Mouse (Mus musculus) thymus, adult 2 months (tissue): Measurements from ENCODE around the gene Calhm3. TPM values are rescaled to one million over a fixed set of nuclear protein-coding genes. Genes with fewer than 3 reads are reported as not detected.
A peak's percentile ranks its signal among the peaks of the same experiment; 100 is the strongest.

ENCODE experiments used
- DNase-seq: peaks from one replicate; pipeline ENCODE4 v3.0.0; 2021
- H3K27ac ChIP-seq: fragments of 200-500 bp; 2 replicates; pipeline ENCODE4 v1.5.1; 2012; ENCODE audit warnings: low read length, control low read depth; ENCODE audit not compliant: control insufficient read depth, insufficient read depth
- H3K27me3 ChIP-seq: fragments of 200-500 bp; 2 replicates; pipeline ENCODE4 v1.6.1; 2012; ENCODE audit warnings: mild to moderate bottlenecking, low read length, moderate library complexity, mixed read lengths; ENCODE audit not compliant: control insufficient read depth, insufficient read depth
- H3K36me3 ChIP-seq: fragments of 200-500 bp; 2 replicates; pipeline ENCODE4 v1.6.1; 2012; ENCODE audit warnings: mild to moderate bottlenecking, low read length, moderate library complexity; ENCODE audit not compliant: control insufficient read depth, insufficient read depth
- H3K4me1 ChIP-seq: fragments of 200-500 bp; replicated peaks from 2 replicates; pipeline ENCODE4 v1.6.1; 2012; ENCODE audit warnings: low read length; ENCODE audit not compliant: control insufficient read depth, insufficient read depth
- H3K4me3 ChIP-seq: fragments of 200-500 bp; 2 replicates; pipeline ENCODE4 v1.5.1; 2012; ENCODE audit warnings: mild to moderate bottlenecking, low read length, control low read depth, moderate library complexity; ENCODE audit not compliant: control insufficient read depth, insufficient read depth
- CTCF ChIP-seq: fragments of 200-500 bp; IDR thresholded peaks from 2 replicates; pipeline ENCODE4 v1.5.1; 2012; ENCODE audit warnings: mild to moderate bottlenecking, control low read depth, low read length, moderate library complexity, borderline replicate concordance; ENCODE audit not compliant: control insufficient read depth, poor library complexity, insufficient read depth; ENCODE audit errors: extremely low read depth
- POLR2A ChIP-seq: fragments of 200-500 bp; IDR thresholded peaks from 2 replicates; pipeline ENCODE4 v1.6.1; 2012; ENCODE audit warnings: mild to moderate bottlenecking, low read length, control low read depth, moderate library complexity; ENCODE audit not compliant: control insufficient read depth, poor library complexity, insufficient read depth; ENCODE audit errors: extremely low read depth
- WGBS: fragments of 180-500 bp; shearing (Covaris S2); methylation state at CpG from one replicate; pipeline ENCODE4 v1.1.7; 2018; 5-methylcytosine and 5-hydroxymethylcytosine counted together
- polyA plus RNA-seq: library from polyadenylated mRNA; depleted of rRNA; stranded (reverse); fragments of >200 nt; gene quantifications from 2 replicates; pipeline ENCODE4 v1.2.3, GENCODE M21; 2012

Calhm3 gene
- polyA plus RNA-seq, 1 experiment: 1.1 TPM

- TF ChIP-seq CTCF: no peak
- DNase-seq: peak; percentile 37
- H3K4me3 ChIP-seq: peak overlapping the region; percentile 75
- H3K4me1 ChIP-seq: peaks cover 39% of the 10 kb centered on the region
- peaks cover 2% of the 10 kb centered on the region for H3K36me3 ChIP-seq
- 7% methylated on average over 6 of the region's 6 CpGs for WGBS
- peak overlapping the region; percentile 7; the same call in 1 of the 2 replicates for H3K27ac ChIP-seq
- no peaks in the 10 kb centered on the region for H3K27me3 ChIP-seq
Measured at GRCm38 (mm10) chr19:47137051-47137581, 20.4 kb downstream of the Calhm3 start.

- no peak for TF ChIP-seq CTCF
- TF ChIP-seq POLR2A: no peak
- Histone ChIP-seq H3K4me3 (no peak overlapping the region), H3K4me1 (peaks cover 39% of the 10 kb centered on the region), H3K27me3 (no peaks in the 10 kb centered on the region), H3K27ac (no peak overlapping the region), H3K36me3 (peaks cover 11% of the 10 kb centered on the region)
- no peak for DNase-seq
- 84% methylated on average over 5 of the region's 5 CpGs for WGBS
Measured at GRCm38 (mm10) chr19:47136170-47136569, 21.4 kb downstream of the Calhm3 start.

GRCm38 (mm10) chr19:47135568-47135967, 22.0 kb downstream of the Calhm3 start:
- peaks cover 39% of the 10 kb centered on the region for H3K4me1 ChIP-seq
- no peaks in the 10 kb centered on the region for H3K27me3 ChIP-seq
- 92% methylated on average over 17 of the region's 17 CpGs for WGBS
- no peak overlapping the region for H3K27ac ChIP-seq
- H3K36me3 ChIP-seq: peaks cover 12% of the 10 kb centered on the region
- TF ChIP-seq POLR2A: no peak
- no peak for TF ChIP-seq CTCF
- no peak overlapping the region for H3K4me3 ChIP-seq
- no peak for DNase-seq

- no peak for DNase-seq
- TF ChIP-seq POLR2A: no peak
- no peak for TF ChIP-seq CTCF
- Histone ChIP-seq H3K27ac (no peak overlapping the region), H3K36me3 (peaks cover 32% of the 10 kb centered on the region), H3K4me3 (no peak overlapping the region), H3K27me3 (no peaks in the 10 kb centered on the region), H3K4me1 (peaks cover 26% of the 10 kb centered on the region)
- WGBS: 22% methylated on average over 7 of the region's 7 CpGs
Measured at GRCm38 (mm10) chr19:47133161-47133560, 24.4 kb downstream of the Calhm3 start.

GRCm38 (mm10) chr19:47130551-47131125, 26.9 kb downstream of the Calhm3 start:
- no peak overlapping the region for H3K4me3 ChIP-seq
- no peak overlapping the region for H3K27ac ChIP-seq
- H3K27me3 ChIP-seq: no peaks in the 10 kb centered on the region
- TF ChIP-seq POLR2A (no peak), CTCF (no peak)
- peaks cover 32% of the 10 kb centered on the region for H3K36me3 ChIP-seq
- DNase-seq: no peak
- peaks cover 12% of the 10 kb centered on the region for H3K4me1 ChIP-seq
- WGBS: 95% methylated on average over 15 of the region's 15 CpGs

GRCm38 (mm10) chr19:47128835-47129234, 28.7 kb downstream of the Calhm3 start:
- TF ChIP-seq CTCF (no peak), POLR2A (no peak)
- H3K27ac ChIP-seq: no peak overlapping the region
- DNase-seq: no peak
- no peak overlapping the region for H3K4me3 ChIP-seq
- H3K4me1 ChIP-seq: peaks cover 10% of the 10 kb centered on the region
- 96% methylated on average over 11 of the region's 11 CpGs for WGBS
- H3K27me3 ChIP-seq: no peaks in the 10 kb centered on the region
- H3K36me3 ChIP-seq: peaks cover 35% of the 10 kb centered on the region

GRCm38 (mm10) chr19:47128164-47128563, 29.4 kb downstream of the Calhm3 start:
- no peaks in the 10 kb centered on the region for H3K27me3 ChIP-seq
- H3K4me1 ChIP-seq: peaks cover 6% of the 10 kb centered on the region
- 94% methylated on average over 10 of the region's 10 CpGs for WGBS
- H3K4me3 ChIP-seq: no peak overlapping the region
- H3K27ac ChIP-seq: no peak overlapping the region
- peaks cover 35% of the 10 kb centered on the region for H3K36me3 ChIP-seq
- TF ChIP-seq POLR2A (no peak), CTCF (no peak)
- DNase-seq: no peak
